Mouse (Mus musculus): Measurements from ENCODE around the gene Gng4.
"Not testable (repeated sequence)": the region's sequence is repeated elsewhere in the genome, so short reads cannot be mapped to it uniquely, and the experiment has no call there.

The Gng4 gene

DNA sequence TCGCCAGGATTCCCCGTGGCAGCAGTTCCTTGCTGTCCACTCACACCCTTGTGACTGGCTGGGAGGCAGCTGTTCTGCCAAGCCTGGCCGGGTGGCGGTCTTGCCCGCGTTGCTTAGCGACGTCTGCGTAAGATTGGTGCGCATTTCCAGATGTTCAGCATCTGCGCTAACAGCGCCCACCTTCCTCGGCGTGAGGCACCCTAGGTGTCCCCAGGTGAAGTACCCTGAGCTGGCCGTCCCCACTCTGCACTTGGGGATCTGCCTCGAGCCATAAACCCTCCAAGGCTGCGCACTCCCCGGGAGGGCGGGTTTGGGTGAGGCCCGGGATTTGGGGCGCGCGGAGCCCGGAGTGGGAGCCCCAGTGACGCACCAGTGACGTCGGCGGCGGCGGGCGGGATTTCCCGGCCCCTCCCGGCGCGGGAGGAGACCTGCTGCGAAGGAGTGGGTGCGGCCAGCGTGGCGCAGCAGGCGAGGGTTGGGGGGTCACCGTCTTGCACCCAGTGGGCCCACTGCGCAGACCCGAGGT, at the start of gene Gng4:
Gene Gng4 (plus strand): TSS at position 166 of the 526 bp plus-strand sequence.
- in situ Hi-C loops (cut with MboI; ENCODE audit: low sequenced_read_pairs) = no loop called here

DNA sequence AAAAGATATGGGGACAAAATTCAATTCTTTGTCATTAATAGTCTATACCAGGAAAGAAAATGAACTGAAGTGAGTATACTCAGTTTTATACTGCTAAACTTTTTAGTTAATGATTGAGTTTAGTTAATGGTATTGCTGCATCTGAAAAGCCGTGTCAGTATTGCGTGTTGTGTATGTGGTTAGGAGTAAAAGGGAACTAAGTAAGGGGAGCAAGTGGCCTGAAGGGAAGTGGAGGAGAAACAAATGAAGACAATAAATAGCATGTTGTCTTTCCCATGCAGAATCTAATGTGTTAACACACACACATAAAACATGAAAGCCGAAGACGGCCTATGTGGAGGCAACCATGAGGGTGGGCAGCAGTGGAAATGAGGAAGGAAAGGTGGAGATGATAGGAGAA, 44.6 kb upstream of the Gng4 start:
- in situ Hi-C loops (cut with MboI; ENCODE audit: low sequenced_read_pairs) = no loop called here

DNA sequence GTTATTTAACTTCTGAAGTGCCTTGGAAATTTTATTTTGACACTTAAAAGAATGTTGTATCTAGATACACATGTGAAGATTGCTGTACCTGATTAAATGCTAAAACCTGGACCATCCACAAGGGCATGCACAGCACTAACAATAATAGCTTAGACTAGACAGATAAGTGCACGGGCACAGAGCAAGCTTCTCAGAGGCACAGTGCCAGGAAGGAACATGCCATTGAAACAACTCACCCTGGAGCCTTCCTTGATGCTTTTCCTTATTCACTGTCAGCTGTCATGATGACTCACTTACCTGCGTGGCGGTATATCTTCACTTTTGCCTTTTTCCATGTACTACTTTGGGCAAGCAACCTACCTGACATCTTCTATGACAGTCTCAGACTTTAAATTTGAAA, 37.9 kb upstream of the Gng4 start:
- in situ Hi-C loops (cut with MboI; ENCODE audit: low sequenced_read_pairs) = no loop called here

DNA sequence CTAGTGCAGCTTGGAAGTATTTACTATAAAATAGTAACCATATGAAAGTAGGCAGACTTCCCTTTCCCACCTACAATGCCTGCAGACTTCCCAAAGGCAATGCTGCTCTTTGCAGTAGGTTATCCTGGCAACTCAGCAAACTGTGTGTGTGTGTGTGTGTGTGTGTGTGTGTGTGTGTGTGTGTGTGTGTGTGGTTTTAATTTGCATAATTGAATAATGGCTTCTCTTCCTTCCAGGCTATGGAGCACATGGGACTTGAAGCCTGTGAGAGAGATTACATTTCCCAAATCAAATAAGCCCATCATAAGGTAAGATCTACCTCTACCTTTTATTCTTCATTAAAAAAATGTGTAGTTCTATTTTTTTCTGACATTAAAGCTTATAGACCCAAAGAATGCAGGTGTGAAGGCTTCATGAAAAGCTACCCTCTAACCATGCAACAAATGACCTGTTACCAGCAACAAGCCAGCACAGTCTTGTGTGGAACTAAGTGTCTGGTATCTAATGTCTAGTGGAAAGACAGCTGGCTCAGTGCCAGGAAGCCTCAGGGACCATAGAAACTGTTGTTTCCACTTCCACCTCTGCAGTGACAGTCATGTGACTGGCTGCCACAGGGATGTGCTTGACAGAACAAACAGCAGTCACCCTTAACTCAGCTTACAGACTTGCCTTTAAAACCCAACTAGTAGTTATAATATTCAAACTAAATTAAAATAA, 7.9 kb upstream of the Gng4 start:
- in situ Hi-C loops (cut with MboI; ENCODE audit: low sequenced_read_pairs) = no loop called here

DNA sequence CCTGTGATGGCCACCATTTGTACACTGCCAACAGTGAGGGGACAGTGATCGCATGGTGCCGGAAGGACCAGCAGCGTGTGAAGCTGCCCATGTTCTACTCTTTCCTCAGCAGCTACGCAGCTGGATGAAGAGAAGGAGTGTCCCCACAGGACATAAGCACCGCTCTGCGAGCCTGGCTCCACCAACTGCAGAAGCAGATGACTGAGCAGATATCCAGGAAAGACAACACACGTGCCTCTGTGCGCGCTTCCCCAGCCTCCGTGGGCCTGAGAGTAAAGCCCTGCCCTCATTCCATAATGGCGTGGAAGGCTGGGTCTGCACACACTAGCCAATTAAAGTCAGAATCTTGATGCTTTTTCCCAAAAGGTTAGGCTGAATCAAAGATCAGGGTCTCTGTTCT, 6.8 kb upstream of the Gng4 start:
- in situ Hi-C loops (cut with MboI; ENCODE audit: low sequenced_read_pairs) = no loop called here

DNA sequence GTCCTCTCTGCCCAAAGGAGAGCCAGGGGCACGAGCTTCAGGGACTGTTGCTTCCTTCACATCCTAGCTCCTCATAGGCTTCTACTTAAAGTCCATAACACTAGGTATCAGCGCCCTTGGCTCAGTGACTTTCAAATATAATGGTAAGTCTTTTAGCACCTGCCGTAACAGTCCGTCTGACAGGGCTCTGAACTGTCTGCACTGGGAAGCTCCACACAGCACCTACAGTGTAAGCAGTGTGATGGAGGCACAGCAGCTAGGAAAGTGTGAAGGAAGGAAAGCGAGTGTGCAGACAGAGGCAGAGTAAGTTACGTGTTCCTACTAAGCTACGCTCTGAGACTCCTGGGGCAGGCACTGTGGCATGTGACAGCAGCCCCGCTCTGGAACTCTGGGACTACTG, 6.2 kb upstream of the Gng4 start:
- in situ Hi-C loops (cut with MboI; ENCODE audit: low sequenced_read_pairs) = no loop called here

DNA sequence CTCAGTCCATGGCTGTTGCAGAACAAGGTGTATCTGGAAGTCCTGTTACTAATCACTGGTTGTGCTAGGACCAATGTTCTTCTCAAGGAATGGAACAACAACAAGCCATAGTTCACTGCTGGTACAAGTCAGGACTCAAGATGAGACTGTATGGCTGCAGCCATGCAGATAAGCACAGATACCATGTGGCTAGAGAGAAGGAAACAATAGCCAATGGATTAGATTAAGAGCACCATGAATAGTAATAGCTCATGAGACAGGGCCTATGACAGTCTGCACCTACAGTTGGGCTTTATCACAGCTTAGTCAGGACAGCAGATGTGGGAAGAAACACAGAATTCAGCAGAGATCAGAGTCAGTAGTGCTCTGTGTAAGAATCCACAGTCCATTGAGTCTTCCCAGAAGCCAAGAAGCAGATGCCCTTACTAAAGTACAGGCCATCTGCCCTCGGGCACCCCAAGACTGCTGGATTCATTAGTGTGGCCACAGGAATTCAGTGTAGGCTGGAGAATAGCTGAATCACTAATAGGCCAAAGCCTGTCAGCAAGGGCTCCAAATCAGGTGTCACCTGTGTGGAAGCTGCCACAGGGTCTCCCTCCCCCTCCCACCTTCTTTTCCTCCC, 4.9 kb upstream of the Gng4 start:
- in situ Hi-C loops (cut with MboI; ENCODE audit: low sequenced_read_pairs) = no loop called here

DNA sequence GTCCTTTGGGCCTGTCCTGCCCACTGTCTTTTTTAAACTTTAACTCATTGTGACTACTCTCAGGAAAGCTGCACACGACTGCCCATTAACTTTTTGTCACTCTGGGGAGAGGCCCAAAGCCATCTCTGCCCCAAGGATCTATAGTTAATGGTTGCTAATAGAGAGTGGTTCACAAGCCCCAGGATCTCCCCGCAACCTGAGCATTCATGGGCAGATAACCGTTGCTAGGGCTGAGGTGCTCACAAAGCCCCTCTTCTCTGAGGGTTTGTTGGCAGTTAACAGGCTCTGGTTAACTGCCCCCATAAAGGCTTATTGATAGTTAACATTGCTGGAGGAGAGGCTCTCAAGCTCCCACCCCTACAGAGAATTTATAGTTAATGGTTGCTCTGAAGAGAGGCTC, 3.6 kb upstream of the Gng4 start:
- in situ Hi-C loops (cut with MboI; ENCODE audit: low sequenced_read_pairs) = no loop called here

DNA sequence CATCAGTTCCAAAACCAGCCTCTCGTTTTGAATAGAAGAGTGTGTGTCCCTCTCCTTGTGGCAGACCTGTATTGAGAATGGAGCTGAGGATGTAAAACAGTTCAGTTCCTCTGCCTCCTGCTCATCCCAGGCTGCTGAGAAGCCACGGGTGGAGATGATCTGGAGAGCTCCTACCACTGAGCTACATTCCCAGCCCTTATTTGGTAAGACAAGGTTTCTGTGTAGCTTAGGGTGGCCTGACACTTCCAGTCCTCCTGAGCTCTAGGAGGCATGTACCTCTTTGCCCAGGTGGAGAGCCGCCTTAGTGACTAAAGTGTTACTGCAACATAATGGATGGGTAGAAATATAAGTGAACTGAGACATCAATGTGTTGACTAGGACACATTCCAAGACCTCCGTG, 2.8 kb upstream of the Gng4 start:
- in situ Hi-C loops (cut with MboI; ENCODE audit: low sequenced_read_pairs) = no loop called here

DNA sequence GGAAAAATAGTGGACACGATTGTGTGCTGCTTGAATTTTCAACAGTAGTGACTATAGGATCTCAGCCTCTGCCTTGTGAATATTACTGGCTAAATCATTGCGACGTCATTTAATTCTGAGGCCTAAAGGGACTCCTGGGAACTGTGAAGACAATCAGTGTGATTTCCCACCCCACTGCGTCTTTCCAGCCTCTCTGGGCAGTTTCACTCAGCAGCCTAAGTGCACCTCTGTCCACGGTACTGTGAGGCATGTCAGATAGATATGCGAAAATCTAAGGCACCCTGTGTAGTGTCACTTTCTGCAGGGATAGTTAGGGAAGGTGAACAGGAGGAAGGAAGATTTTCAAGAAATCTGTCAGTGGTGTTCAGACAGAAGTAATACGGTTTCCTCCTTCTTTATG, 563 bp upstream of the Gng4 start:
- in situ Hi-C loops (cut with MboI; ENCODE audit: low sequenced_read_pairs) = no loop called here

DNA sequence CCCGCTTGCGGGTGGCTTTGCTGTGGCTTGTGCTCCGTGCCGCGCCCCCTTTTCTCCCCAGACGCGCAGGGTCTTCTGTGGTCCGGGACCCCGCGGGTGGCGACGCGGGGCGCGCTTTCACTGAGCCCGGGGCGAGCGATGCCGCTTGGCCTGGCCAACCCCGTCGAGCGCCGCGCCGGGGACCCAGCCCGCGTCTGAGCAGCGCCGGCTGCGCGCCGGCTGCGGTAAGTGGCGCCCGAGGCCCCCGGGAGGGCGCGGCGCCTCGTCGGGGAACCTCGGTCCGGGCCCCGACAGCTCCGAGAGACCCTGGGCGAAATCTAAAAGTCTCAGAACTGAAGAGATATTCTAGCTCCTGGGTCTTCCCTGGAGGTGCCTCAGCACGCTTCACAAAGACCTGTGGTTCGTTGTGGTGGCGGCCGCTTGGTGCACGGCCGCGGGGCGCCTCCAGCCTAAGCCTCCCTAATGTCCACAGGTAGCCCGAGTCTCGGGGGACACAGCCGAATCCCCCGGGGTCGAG, 619 bp downstream of the Gng4 start:
- in situ Hi-C loops (cut with MboI; ENCODE audit: low sequenced_read_pairs) = no loop called here

DNA sequence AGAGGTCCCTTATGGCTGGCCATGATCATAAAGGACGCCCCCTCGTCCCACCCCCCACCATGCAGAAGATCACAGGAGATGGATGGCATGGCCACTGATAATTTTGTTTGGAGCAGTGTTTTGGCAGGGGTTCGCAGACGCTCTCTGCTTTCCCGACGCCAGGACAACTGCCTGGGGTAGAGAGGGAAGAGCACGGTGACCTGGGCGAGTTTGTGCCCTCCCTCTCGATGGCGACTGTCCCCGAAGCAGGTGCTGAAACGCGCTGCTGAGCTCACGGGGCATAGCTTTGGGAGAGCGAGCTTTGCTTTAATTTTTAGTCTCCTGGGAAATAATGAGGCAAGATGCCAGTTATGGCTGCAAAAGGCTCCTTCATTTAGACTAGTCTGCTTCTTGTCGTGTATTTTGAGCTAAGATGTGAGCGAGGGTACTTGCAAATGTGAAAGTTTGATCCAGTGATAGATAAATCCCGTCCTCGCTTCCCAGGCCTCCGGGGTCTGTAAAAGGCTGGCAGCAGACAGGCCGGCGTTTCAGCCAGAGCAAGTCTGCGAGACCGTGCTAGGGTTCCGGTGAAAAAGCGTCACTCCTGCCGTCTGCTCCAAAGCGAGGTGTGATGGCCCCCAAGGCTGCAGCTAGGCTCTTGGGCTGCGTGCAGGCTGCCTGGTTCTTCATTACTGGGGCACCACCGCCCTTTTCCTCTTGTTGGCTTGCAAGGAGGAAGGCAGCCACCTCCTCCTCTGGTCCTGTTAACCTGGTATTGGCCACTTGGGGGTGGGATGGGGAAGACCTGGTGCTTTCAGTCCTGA, 1.3 kb downstream of the Gng4 start:
- in situ Hi-C loops (cut with MboI; ENCODE audit: low sequenced_read_pairs) = no loop called here

DNA sequence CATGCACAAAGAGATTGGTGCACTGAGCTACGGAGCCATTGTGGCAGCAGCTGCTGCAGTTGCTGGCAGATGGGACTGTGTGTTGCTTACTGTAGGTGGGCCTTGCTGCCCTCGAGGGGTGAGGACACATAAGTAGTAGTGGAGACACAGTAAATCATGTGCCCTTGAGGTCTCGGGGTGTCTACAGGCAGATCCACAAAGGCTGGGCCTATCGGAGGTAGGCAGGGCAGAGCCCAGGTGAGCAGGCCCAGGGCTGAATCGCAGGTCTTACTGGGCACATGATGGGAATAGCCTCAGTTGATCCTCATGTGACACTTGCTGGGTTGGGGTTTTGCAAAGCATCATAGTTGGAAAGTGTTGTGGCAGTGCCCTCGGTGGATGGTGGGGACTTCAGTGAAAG, 3.1 kb downstream of the Gng4 start:
- in situ Hi-C loops (cut with MboI; ENCODE audit: low sequenced_read_pairs) = no loop called here

DNA sequence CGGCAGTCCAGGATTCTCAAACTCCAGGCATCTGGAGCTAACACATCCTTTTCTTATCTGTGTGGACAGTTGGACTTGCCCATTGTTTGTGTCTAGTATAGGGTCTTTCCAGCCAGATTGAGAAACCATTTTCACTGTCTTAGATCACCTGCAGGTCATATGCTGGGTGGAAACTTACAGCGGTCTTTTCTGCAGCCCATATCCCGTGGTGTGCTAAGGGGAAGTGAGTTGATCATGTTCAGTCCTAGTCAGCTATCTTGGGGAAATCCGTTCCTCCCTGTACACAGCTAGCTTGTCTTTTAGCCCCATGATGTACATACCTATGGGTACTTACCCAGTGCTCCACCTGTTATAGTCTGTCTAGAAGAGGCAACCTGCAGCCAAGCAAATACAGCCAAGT, 4.2 kb downstream of the Gng4 start:
- in situ Hi-C loops (cut with MboI; ENCODE audit: low sequenced_read_pairs) = no loop called here

DNA sequence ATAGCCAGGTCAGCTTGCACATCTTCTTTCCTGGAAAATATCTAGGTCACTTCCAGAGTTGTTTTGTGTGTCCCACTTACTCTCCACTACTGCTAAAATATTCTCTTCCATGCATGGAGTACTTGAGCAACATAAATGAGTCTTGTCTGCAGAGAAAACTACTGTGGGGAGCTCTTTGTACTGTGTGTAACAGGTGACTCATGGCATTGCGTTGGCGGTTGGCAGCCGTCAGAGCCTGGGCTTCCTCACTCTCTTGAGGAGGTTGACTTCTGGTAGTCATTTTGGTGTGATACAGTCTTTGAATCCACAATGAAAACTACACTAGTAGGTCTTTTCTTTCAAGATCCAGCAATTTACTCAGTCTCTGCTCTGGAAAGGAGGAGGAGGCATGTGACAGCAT, 8.1 kb downstream of the Gng4 start:
- in situ Hi-C loops (cut with MboI; ENCODE audit: low sequenced_read_pairs) = no loop called here

DNA sequence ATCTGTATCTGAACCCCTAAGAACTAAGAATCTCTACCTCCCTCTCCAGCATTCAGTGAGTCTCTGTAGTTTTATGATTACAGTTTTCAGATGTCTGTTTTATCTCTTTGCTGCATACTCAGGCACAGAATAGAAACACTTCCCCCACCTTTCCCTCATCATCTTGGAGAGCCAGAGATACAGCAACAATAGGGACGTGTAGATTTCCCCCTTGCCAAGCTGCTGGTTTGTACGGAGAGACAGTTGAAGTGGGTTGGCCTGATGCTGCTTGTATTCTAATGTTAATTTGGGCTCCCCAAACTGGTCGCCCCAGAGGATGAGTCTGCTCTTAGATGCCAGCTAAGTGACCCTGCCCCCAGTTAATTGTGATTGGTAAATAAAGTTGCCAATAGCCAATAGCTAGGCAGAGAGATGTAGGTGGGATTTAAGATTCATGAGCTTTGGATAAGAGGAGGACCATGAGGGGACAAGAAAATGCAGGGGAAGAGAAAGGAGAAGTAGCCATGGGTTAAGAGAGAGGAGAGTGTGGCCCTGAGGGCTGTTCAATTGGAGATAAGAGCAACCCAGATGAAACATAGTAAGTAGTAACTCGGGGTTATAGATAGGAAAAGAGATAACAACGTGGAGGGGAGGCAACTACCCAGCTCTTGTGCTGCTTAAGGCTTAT, 11.4 kb downstream of the Gng4 start:
- in situ Hi-C loops (cut with MboI; ENCODE audit: low sequenced_read_pairs) = no loop called here

DNA sequence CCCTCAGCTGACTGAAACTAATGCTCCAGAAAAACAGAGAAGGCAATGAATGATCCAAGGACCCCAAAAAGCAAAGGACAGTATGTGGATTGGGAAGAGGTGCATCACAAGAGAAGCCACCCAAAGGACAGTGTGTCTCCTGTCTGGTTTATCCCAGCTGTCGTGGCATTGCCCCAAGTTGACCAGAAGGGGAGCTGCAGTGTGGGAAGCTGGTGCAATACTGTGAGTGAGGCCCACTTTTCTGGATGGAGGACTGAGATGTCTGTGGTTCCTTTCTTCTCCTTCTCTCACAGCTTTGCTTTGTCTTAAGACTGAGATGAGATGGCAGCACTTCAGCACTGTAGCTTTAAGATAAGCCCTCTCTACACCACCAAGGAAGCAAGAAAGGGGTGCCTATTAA, 12.2 kb downstream of the Gng4 start:
- in situ Hi-C loops (cut with MboI; ENCODE audit: low sequenced_read_pairs) = no loop called here

DNA sequence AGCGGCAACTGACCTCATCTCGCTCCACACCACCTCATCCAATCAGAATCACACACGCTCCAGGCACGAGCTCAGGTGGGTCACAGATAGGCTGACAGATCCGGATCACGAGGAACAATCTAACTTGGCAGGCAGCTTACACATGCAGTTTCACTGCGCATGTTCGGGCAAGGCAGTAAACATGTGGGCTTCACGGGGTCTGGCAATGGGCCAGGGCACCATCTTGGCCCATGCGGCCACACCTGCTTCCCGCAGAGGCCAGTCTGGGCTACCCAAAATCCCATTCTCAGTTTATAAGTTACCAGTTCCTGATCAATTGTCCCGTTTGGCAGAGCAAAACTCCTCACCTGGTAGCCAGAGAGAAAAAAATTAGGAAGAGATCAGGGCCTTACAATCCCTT, 14.0 kb downstream of the Gng4 start:
- in situ Hi-C loops (cut with MboI; ENCODE audit: low sequenced_read_pairs) = not testable (repeated sequence)

DNA sequence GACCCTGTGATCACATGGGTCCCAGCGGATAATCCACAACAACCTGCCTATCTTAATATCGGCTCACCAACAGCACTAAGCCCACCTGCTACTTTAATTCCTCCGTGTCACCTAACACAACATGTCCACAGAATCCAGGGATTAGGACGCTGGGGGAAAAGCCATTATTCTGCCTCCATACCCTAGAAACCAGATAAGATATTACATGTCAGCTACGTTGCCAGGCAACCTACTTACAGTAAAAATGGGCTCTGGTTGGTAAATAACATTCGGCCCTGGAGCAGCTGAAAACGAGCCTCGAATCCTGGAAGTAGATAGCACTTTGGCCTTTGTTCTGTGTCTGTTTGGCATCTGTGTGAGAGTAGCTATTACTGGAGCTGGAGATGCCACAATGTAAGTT, 14.9 kb downstream of the Gng4 start:
- in situ Hi-C loops (cut with MboI; ENCODE audit: low sequenced_read_pairs) = no loop called here

DNA sequence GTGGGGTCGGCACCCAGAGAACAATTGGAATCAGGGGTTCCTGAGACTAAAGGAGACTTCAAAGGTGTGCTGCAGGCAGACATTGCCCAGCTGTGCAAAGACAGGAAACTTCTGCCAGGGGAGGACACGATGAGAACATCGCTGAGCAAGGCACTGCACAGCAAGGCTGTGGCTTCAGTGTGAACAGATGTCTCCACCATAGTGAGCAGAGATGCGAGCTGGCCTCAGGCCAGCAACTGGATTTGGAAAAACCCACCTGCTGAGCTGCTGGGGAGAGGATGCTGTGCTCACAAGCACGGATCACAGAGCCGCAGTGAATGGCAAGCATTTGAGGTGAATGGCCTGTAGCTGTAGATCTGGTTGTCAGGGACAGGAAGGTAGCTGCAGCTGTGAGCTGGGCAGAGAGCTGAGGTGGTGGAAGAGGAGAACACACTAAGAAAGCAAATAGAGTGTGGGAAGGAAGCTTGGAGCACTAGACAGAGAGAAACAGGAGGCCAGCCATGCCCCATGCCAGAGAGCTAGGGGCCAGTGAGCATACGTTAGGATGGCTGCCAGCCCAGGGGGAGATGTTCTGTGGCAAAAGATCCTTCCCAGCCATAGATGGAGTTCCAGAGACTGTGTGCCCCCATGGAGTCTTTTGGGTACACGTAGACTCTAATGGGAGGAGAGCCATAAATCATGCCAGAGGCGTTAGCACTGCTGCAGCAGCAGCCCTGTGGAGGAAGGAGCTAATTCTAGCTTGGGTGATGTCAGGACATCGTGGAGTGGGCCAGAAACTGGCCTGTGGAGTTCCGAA, 24.7 kb downstream of the Gng4 start:
- in situ Hi-C loops (cut with MboI; ENCODE audit: low sequenced_read_pairs) = no loop called here

Measured in CH12F3 (cell line).